Mouse (Mus musculus): ENCODE results near the gene Bank1. TPM values are rescaled to one million over a fixed set of nuclear protein-coding genes. Genes with fewer than 3 reads are reported as not detected.

The Bank1 gene
- polyA plus RNA-seq, 1 experiment from 2014 or later = 1.0 TPM

DNA sequence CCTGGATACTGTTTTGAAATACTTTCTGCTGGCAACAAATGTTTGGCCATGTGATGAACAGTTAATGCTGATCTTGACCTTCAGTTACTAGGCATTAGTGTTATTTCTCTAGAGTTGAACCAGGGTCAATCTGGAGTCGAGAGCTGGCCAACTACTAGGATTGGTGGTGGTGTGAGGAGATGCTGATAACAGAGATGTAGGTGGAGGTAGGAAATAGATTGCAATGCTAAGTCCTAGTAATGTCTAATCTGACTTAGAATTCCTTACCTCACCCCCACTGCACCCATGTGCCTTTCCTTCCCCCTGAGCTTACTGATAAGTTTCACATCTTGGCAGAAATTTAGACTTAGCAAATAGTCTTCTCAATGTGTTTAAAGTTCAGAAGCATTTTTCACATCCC lies 240.8 kb downstream of the Bank1 start:
- 69% methylated on average over 1 of the region's 1 CpGs for WGBS

DNA sequence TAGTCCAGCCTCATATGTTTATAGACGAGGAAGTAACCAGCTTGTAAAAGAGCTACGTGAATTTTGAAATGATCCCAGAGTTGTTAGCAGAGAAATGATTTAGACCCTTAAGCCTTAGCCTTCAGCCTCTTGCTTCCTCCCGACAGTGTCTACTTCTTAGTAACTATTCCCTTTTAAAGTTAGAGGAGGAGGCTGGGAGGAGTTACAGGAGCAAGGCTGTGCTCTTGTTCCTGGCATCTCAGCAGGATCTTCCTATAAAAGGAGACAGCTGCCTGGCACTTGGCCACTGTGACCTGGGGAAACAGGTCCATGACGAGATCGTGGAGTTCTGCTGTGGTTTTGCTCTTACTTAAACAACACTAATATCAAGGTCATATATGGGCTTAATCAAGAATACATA lies 241.8 kb downstream of the Bank1 start:
- no peak for TF ChIP-seq CTCF (IDR thresholded peaks at IDR 0.05; ENCODE audit: low read depth)
- no peak overlapping the region for H3K9ac ChIP-seq (ENCODE audit: low read depth, low read length)
- WGBS = 41% methylated on average over 5 of the region's 5 CpGs
- no peaks in the 10 kb centered on the region for H3K36me3 ChIP-seq (ENCODE audit: control insufficient read depth, insufficient read depth)
- H3K4me3 ChIP-seq (ENCODE audit: low read depth, low read length) = no peak overlapping the region
- H3K9me3 ChIP-seq (ENCODE audit: control insufficient read depth) = no peaks in the 10 kb centered on the region
- no peaks in the 10 kb centered on the region for H3K4me1 ChIP-seq (replicated peaks; ENCODE audit: control insufficient read depth, insufficient read depth, low read length)
- H3K27ac ChIP-seq (ENCODE audit: low read depth, low read length) = no peak overlapping the region
- no peaks in the 10 kb centered on the region for H3K27me3 ChIP-seq (replicated peaks; ENCODE audit: control insufficient read depth, insufficient read depth, low read length)
- ATAC-seq = no peak
- no peak overlapping the region for H3K4me2 ChIP-seq (replicated peaks; ENCODE audit: low read depth)

More for the DNA sequence above, 240.8 kb downstream of the Bank1 start:
- no peak for TF ChIP-seq CTCF (IDR thresholded peaks at IDR 0.05; ENCODE audit: low read depth)
- Histone ChIP-seq H3K9me3 (ENCODE audit: control insufficient read depth) (no peaks in the 10 kb centered on the region), H3K4me2 (replicated peaks; ENCODE audit: low read depth) (no peak overlapping the region), H3K27me3 (replicated peaks; ENCODE audit: control insufficient read depth, insufficient read depth, low read length) (no peaks in the 10 kb centered on the region), H3K27ac (ENCODE audit: low read depth, low read length) (no peak overlapping the region), H3K9ac (ENCODE audit: low read depth, low read length) (no peak overlapping the region), H3K4me1 (replicated peaks; ENCODE audit: control insufficient read depth, insufficient read depth, low read length) (no peaks in the 10 kb centered on the region), H3K36me3 (ENCODE audit: control insufficient read depth, insufficient read depth) (no peaks in the 10 kb centered on the region), H3K4me3 (ENCODE audit: low read depth, low read length) (no peak overlapping the region)
- ATAC-seq = no peak

DNA sequence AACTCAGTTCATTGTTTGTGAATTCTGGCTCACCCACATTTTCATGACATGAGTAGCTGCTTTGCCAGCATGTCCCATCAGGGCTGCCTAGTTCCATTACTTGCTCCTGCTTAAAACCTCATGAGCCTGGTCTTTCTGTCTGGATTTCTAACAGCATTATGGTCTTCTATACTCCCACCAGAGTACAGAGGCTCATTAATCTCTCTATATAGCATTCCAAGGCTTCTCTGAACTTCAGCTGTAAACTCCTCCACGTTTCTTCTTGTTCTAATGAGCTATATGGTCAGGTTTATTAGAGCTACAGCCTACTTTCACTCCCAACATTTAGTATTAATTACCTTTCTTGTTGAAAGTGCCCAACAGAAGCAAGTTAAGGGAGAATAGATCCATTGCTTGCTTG lies 244.6 kb downstream of the Bank1 start:
- Histone ChIP-seq H3K9ac (ENCODE audit: low read depth, low read length) (no peak overlapping the region), H3K9me3 (ENCODE audit: control insufficient read depth) (no peaks in the 10 kb centered on the region), H3K4me3 (ENCODE audit: low read depth, low read length) (no peak overlapping the region), H3K27me3 (replicated peaks; ENCODE audit: control insufficient read depth, insufficient read depth, low read length) (no peaks in the 10 kb centered on the region), H3K4me1 (replicated peaks; ENCODE audit: control insufficient read depth, insufficient read depth, low read length) (no peaks in the 10 kb centered on the region), H3K36me3 (ENCODE audit: control insufficient read depth, insufficient read depth) (no peaks in the 10 kb centered on the region), H3K27ac (ENCODE audit: low read depth, low read length) (no peak overlapping the region), H3K4me2 (replicated peaks; ENCODE audit: low read depth) (no peak overlapping the region)
- WGBS = 60% methylated on average over 1 of the region's 1 CpGs
- ATAC-seq = no peak
- no peak for TF ChIP-seq CTCF (IDR thresholded peaks at IDR 0.05; ENCODE audit: low read depth)

DNA sequence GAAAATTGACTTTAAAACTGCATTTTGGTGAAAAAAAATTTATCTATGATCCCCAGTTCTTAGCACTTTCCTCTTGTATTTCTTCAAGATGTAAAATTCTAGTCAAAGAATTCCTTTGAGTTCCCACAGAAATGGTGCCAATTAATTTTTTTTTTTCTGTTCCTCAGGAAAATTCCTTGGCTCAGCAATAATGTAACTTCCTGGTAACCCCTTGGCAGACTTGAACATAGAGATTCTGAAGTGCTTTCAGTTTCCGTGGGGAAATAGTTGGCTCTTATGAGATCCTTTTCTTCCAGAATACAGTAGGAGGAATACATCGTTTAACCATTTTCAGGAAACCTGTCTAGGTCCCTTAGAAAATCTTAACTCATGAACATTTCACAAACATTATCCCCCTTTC lies 247.3 kb downstream of the Bank1 start:
- no peak overlapping the region for H3K4me2 ChIP-seq (replicated peaks; ENCODE audit: low read depth)
- H3K36me3 ChIP-seq (ENCODE audit: control insufficient read depth, insufficient read depth) = no peaks in the 10 kb centered on the region
- 62% methylated on average over 2 of the region's 2 CpGs for WGBS
- H3K27me3 ChIP-seq (replicated peaks; ENCODE audit: control insufficient read depth, insufficient read depth, low read length) = no peaks in the 10 kb centered on the region
- no peak overlapping the region for H3K27ac ChIP-seq (ENCODE audit: low read depth, low read length)
- H3K4me3 ChIP-seq (ENCODE audit: low read depth, low read length) = no peak overlapping the region
- H3K4me1 ChIP-seq (replicated peaks; ENCODE audit: control insufficient read depth, insufficient read depth, low read length) = no peaks in the 10 kb centered on the region
- H3K9me3 ChIP-seq (ENCODE audit: control insufficient read depth) = no peaks in the 10 kb centered on the region
- no peak for TF ChIP-seq CTCF (IDR thresholded peaks at IDR 0.05; ENCODE audit: low read depth)
- no peak for ATAC-seq
- no peak overlapping the region for H3K9ac ChIP-seq (ENCODE audit: low read depth, low read length)

DNA sequence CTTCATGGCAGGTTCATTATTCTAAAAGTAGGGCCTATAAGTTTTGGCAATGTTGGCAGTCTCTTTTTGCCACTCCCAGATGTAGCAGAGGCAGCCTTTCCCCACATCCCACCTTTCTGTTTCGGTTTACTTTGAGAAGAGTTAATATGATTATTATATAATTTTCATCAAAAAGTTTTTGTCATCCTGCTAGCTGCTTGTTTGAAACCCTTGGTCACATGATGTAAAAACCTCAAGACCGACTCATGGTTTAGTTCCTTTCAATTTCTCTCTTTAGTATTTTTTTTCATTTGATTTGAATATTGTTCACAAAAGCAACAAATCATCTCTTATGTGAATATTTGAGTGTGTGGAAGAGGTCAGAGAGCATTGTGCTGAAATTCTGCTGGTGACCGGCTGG lies 255.5 kb downstream of the Bank1 start:
- no peaks in the 10 kb centered on the region for H3K27me3 ChIP-seq (replicated peaks; ENCODE audit: control insufficient read depth, insufficient read depth, low read length)
- H3K36me3 ChIP-seq (ENCODE audit: control insufficient read depth, insufficient read depth) = no peaks in the 10 kb centered on the region
- no peak overlapping the region for H3K27ac ChIP-seq (ENCODE audit: low read depth, low read length)
- H3K4me2 ChIP-seq (replicated peaks; ENCODE audit: low read depth) = no peak overlapping the region
- WGBS = 93% methylated on average over 3 of the region's 3 CpGs
- TF ChIP-seq CTCF (IDR thresholded peaks at IDR 0.05; ENCODE audit: low read depth) = no peak
- no peak overlapping the region for H3K9ac ChIP-seq (ENCODE audit: low read depth, low read length)
- no peaks in the 10 kb centered on the region for H3K4me1 ChIP-seq (replicated peaks; ENCODE audit: control insufficient read depth, insufficient read depth, low read length)
- ATAC-seq = no peak
- H3K4me3 ChIP-seq (ENCODE audit: low read depth, low read length) = no peak overlapping the region
- H3K9me3 ChIP-seq (ENCODE audit: control insufficient read depth) = no peaks in the 10 kb centered on the region

DNA sequence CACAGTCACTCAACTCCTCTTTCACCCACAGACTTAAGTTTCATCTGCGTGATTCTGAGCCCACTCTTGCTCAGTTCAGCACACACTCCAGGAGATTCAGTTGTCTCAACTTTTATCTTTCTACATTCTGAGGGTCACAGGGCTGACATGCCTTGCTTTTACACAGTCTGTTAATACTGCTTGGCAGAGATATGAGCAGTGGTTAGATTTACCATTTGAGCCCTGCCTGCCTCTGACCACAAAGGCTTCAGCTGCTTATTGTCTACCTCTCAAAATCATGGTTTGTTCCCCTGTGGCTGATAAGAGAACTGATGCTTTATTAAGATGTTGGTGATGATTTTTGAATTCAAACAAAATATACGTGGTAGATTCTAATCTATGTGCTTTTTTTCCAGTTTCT lies 264.0 kb downstream of the Bank1 start:
- Histone ChIP-seq H3K27me3 (replicated peaks; ENCODE audit: control insufficient read depth, insufficient read depth, low read length) (no peaks in the 10 kb centered on the region), H3K36me3 (ENCODE audit: control insufficient read depth, insufficient read depth) (no peaks in the 10 kb centered on the region), H3K9me3 (ENCODE audit: control insufficient read depth) (no peaks in the 10 kb centered on the region), H3K4me3 (ENCODE audit: low read depth, low read length) (no peak overlapping the region), H3K4me2 (replicated peaks; ENCODE audit: low read depth) (no peak overlapping the region), H3K9ac (ENCODE audit: low read depth, low read length) (no peak overlapping the region), H3K4me1 (replicated peaks; ENCODE audit: control insufficient read depth, insufficient read depth, low read length) (no peaks in the 10 kb centered on the region), H3K27ac (ENCODE audit: low read depth, low read length) (no peak overlapping the region)
- no peak for TF ChIP-seq CTCF (IDR thresholded peaks at IDR 0.05; ENCODE audit: low read depth)
- 80% methylated on average over 2 of the region's 2 CpGs for WGBS
- no peak for ATAC-seq

DNA sequence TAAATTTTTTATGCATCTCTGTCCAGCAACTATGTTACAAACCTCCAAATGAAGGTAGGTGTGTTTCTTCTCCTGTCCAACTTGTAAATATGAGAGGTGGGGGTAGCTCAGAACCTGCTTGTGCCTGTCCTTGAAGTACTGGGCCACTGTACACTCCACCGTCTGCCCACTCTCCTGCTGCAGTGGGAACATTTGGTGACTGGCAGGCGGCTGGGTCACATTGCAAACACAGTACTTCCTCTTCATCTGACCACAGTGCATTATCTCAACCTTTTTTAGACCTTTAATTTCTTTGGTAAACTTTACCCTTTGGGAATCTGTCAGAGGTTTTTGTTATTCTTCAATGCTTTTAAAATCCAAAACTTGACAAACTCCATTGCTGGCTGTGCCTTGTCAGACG lies 275.2 kb downstream of the Bank1 start:
- ATAC-seq = no peak
- H3K9ac ChIP-seq (ENCODE audit: low read depth, low read length) = no peak overlapping the region

More for the DNA sequence above, 275.2 kb downstream of the Bank1 start:
- no peak overlapping the region for H3K4me3 ChIP-seq (ENCODE audit: low read depth, low read length)
- no peak overlapping the region for H3K27ac ChIP-seq (ENCODE audit: low read depth, low read length)
- no peak for TF ChIP-seq CTCF (IDR thresholded peaks at IDR 0.05; ENCODE audit: low read depth)
- H3K9me3 ChIP-seq (ENCODE audit: control insufficient read depth) = no peaks in the 10 kb centered on the region
- no peaks in the 10 kb centered on the region for H3K4me1 ChIP-seq (replicated peaks; ENCODE audit: control insufficient read depth, insufficient read depth, low read length)
- H3K36me3 ChIP-seq (ENCODE audit: control insufficient read depth, insufficient read depth) = no peaks in the 10 kb centered on the region
- H3K4me2 ChIP-seq (replicated peaks; ENCODE audit: low read depth) = no peak overlapping the region
- H3K27me3 ChIP-seq (replicated peaks; ENCODE audit: control insufficient read depth, insufficient read depth, low read length) = no peaks in the 10 kb centered on the region
- WGBS = 71% methylated on average over 3 of the region's 3 CpGs

Data from intestine, postnatal 0 days (tissue).